Comparison of ENCODE assay signal across 8 mouse cellular contexts in genomic region chr2:29309966-29310365, GRCm38 (mm10). TPM values are rescaled to one million over a fixed set of nuclear protein-coding genes. Genes with fewer than 3 reads are reported as not detected.
DNase-seq lines count a peak whose midpoint lies in the region; ATAC-seq and TF ChIP-seq lines count a peak whose summit lies in the region.

No protein-coding gene starts in this region.

- WGBS in forebrain, embryonic 16.5 days: 53% methylated on average over 7 of the region's 7 CpGs

- no peaks in the 10 kb centered on the region for H3K4me1 ChIP-seq in forebrain, embryonic 16.5 days (replicated peaks; ENCODE audit: control insufficient read depth, insufficient read depth, low read length)

- TF ChIP-seq CTCF in gastrocnemius, adult 2 months (IDR thresholded peaks at IDR 0.05): no peak

- ATAC-seq in forebrain, embryonic 16.5 days: no peak

- no peaks in the 10 kb centered on the region for H3K27me3 ChIP-seq in splenic B cell, adult 2 months (ENCODE audit: control insufficient read depth, insufficient read depth, low read length, poor library complexity, severe bottlenecking)
- no peaks in the 10 kb centered on the region for H3K27me3 ChIP-seq in forebrain, embryonic 16.5 days (replicated peaks; ENCODE audit: control insufficient read depth, insufficient read depth, low read length)

- no peaks in the 10 kb centered on the region for H3K9me3 ChIP-seq in forebrain, embryonic 16.5 days (ENCODE audit: control insufficient read depth, low read length)

- no peak overlapping the region for H3K4me3 ChIP-seq in gastrocnemius, adult 2 months
- no peak overlapping the region for H3K4me3 ChIP-seq in forebrain, embryonic 16.5 days (replicated peaks; ENCODE audit: low read length)

- no peaks in the 10 kb centered on the region for H3K36me3 ChIP-seq in splenic B cell, adult 2 months (ENCODE audit: control insufficient read depth, insufficient read depth, low read length, poor library complexity, severe bottlenecking)
- no peaks in the 10 kb centered on the region for H3K36me3 ChIP-seq in forebrain, embryonic 16.5 days (ENCODE audit: control insufficient read depth, insufficient read depth)

- no peak overlapping the region for H3K4me2 ChIP-seq in forebrain, embryonic 16.5 days (ENCODE audit: low read length)

- intact Hi-C loops in heart, postnatal 10 days (cut with DNase I): no loop called here
- intact Hi-C loops in heart, postnatal 25 days (cut with DNase I): no loop called here
- intact Hi-C loops in gastrocnemius, adult 2 months (cut with DNase I): no loop called here

- H3K27ac ChIP-seq in gastrocnemius, adult 2 months: no peak overlapping the region
- no peak overlapping the region for H3K27ac ChIP-seq in forebrain, embryonic 16.5 days (ENCODE audit: low read length)

- H3K9ac ChIP-seq in forebrain, embryonic 16.5 days (replicated peaks; ENCODE audit: low read depth, low read length): no peak overlapping the region

- DNase-seq in heart, postnatal 10 days: peak; percentile 35 to 68
- no peak for DNase-seq in heart, postnatal 25 days (ENCODE audit: low spot score)
- DNase-seq in ovary, postnatal 10 days (ENCODE audit: low spot score): peak; percentile 4
- no peak for DNase-seq in ovary, adult 18-20 months (ENCODE audit: low spot score)
- DNase-seq in embryo, embryonic 11.5 days (ENCODE audit: low read depth, low spot score): peak; percentile 40
- DNase-seq in splenic B cell, adult 2 months (ENCODE audit: low read depth, low spot score): peak; percentile 5
- DNase-seq in gastrocnemius, adult 2 months: no peak

RNA-seq across cellular contexts. Expression of gene Med27, which starts 36.7 kb away (rescaled TPM):
- total RNA-seq in heart, postnatal 10 days (2021): 10 to 100 TPM; 18.9 to 23.3 TPM
- total RNA-seq in heart, postnatal 25 days (2021): 10 to 100 TPM; 15.3 to 16.3 TPM
- total RNA-seq in gastrocnemius, adult 2 months (2021): 10 to 100 TPM; 12.3 to 16.9 TPM
- polyA plus RNA-seq in forebrain, embryonic 16.5 days (2015; fragmentation: Nextera tagmentation; extraction: Ambion mirVana): 89.7 and 95.3 TPM in 2 replicates

RNA-seq across cellular contexts. Expression of gene Ntng2, which starts 57.2 kb away (rescaled TPM):
- 1 to 10 TPM; 3.0 to 3.4 TPM for total RNA-seq in heart, postnatal 10 days (2021)
- 1 to 10 TPM; 4.6 to 5.8 TPM for total RNA-seq in heart, postnatal 25 days (2021)
- 10 to 100 TPM; 25.0 to 27.0 TPM for total RNA-seq in gastrocnemius, adult 2 months (2021)
- polyA plus RNA-seq in forebrain, embryonic 16.5 days (2015; fragmentation: Nextera tagmentation; extraction: Ambion mirVana): 9.1 and 10.3 TPM in 2 replicates

Comparison
In these comparisons a context has a peak if more than half of its experiments do, and no peak if none do; other contexts are left out.
1. DNase-seq: peak in heart, postnatal 10 days (2 of 2), ovary, postnatal 10 days (single experiment), embryo, embryonic 11.5 days (single experiment) and splenic B cell, adult 2 months (single experiment); none in heart, postnatal 25 days (single experiment), ovary, adult 18-20 months (single experiment) and gastrocnemius, adult 2 months (single experiment).